Mouse (Mus musculus) thymus, adult 18-20 months (tissue): ENCODE data around the gene Mrpl52.

ENCODE experiments used
- DNase-seq, 2 experiments: peaks; one replicate each; pipeline ENCODE4 v3.0.0; 2022; ENCODE audit warnings: mixed read lengths in 2 of 2

The Mrpl52 gene

GRCm38 (mm10) chr14:54433941-54434531 lies 7.3 kb downstream of the Mrpl52 start:
- DNase-seq: no peak

- DNase-seq: no peak
Measured at GRCm38 (mm10) chr14:54435194-54435918, 8.6 kb downstream of the Mrpl52 start.

DNA sequence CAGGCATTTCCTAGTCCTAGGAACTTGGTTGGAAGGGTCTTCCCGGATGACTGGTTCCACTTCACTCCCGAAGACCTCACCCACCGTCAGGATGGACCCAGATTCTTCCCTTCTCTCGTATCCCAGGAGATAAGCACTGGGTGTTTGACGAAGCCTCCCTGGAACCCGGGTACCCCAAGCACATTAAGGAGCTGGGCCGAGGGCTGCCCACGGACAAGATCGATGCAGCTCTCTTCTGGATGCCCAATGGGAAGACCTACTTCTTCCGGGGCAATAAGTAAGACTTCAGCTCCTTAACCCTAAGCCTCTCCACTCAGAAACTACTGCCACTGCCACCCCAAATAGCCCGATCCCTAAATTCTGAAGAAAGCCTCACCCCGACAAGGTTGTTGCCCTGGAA lies 12.4 kb downstream of the Mrpl52 start:
- DNase-seq: no peak

- DNase-seq: no peak
Measured at GRCm38 (mm10) chr14:54439610-54440009, 12.9 kb downstream of the Mrpl52 start.

- no peak for DNase-seq
Measured at GRCm38 (mm10) chr14:54440538-54440937, 13.8 kb downstream of the Mrpl52 start.

GRCm38 (mm10) chr14:54441365-54441764 lies 14.7 kb downstream of the Mrpl52 start:
- DNase-seq: no peak

DNA sequence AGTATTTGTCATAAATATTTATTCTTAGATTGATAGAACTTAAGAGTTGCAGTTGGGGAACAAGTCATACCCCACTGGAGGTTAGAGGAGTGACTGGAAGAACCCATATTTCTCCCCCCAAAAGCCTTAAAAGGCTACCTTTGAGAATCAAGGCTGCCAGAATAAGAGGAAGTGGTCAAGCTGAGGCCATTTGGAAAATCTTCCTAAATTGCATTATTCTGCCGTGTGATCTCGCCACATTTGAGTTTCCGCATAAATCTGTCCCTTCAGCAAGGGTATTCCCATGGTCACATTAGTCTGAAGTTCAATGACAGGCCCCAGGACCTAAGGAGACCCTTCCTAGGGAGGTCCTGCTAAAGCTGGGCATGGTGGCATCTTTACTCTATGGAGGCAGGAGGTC lies 15.8 kb downstream of the Mrpl52 start:
- no peak for DNase-seq

DNA sequence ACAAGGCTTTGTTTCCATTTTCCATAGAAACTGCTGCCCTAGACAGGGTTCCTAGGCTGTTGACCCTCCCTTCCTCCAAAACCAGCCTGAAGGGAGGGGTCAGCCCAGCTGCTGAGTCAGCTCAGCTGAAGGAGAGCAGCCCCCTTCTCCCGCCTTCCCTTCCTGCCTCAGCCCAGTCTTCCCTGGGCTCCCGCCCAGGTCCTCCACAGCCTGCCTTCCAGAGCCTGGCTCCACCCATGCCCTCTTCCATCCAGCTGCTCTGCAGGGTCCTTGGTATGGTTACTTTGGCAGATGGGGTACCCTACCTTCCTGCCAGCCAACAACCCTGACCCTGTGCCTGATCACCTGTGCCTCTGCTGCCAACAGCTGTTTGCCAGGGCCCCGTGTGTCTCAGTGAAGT lies 16.5 kb downstream of the Mrpl52 start:
- DNase-seq: no peak

GRCm38 (mm10) chr14:54443712-54444618 lies 17.3 kb downstream of the Mrpl52 start:
- DNase-seq: no peak

GRCm38 (mm10) chr14:54445476-54445875 lies 18.8 kb downstream of the Mrpl52 start:
- no peak for DNase-seq

- no peak for DNase-seq
Measured at GRCm38 (mm10) chr14:54453566-54453965, 26.9 kb downstream of the Mrpl52 start.

- DNase-seq: no peak
Measured at GRCm38 (mm10) chr14:54454669-54455528, 28.2 kb downstream of the Mrpl52 start.

GRCm38 (mm10) chr14:54457907-54458569 lies 31.3 kb downstream of the Mrpl52 start:
- DNase-seq: no peak

DNA sequence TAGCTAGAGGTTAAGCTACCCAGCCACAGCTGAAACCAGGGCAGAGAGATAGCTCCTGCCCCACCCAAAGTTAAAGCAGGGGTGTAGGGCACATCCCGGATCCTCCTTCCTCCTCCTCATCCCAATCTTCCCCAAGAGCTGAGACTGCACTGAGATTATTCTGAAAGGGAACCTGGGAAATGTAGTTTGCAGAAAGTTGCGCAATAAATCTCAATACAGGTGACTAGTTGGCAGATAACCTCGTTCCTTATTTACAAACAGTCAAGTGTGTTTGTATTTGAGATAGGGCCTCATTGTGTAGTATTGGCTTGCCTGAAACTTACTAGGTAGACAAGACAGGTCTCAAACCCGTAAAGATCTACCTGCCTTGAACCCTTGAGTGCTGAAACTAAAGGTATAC lies 35.4 kb downstream of the Mrpl52 start:
- DNase-seq: no peak

DNA sequence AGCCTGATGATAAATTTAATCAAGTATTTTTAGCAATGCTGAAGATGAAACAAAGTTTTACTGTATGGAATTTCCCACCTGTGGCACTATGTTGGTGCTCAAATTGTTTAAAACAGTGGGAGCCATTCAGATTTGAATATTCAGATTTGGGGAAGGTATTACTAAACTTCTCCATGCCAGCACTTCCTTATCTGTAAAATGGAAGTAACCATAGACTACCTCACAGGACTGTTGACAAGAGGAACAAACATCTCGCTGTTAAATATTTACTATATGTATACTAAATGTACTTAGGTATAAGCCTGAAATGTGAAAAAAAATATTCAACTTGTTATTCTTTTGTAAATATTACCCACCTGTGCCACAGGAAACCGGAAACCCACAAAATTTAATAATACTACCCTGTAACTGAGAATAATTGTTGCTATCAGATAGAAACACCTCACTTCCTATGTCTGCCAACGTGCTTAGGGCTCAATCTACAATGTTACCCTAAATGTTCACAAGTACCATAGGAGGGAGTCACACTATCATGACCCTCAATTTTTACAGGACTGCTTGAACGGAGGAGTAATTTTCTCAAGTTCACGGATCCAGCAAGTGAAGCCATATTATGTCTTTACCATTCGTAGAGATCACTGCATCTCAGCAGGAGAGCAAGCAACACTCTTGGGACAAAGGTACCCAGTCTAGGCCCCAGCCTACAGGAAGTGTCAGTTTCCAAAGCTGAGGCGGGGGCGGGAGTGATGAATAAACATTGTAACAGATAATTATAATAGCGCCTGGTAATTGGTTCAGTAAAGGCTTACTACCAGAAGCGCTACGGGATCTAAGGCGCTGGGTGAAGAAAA lies 36.6 kb downstream of the Mrpl52 start:
- no peak for DNase-seq

GRCm38 (mm10) chr14:54463959-54464292 lies 37.2 kb downstream of the Mrpl52 start, which contains the start of gene Lrp10:
Lrp10 (plus strand) TSS chr14:54464137.
- DNase-seq: peak; percentile 86 to 89

DNA sequence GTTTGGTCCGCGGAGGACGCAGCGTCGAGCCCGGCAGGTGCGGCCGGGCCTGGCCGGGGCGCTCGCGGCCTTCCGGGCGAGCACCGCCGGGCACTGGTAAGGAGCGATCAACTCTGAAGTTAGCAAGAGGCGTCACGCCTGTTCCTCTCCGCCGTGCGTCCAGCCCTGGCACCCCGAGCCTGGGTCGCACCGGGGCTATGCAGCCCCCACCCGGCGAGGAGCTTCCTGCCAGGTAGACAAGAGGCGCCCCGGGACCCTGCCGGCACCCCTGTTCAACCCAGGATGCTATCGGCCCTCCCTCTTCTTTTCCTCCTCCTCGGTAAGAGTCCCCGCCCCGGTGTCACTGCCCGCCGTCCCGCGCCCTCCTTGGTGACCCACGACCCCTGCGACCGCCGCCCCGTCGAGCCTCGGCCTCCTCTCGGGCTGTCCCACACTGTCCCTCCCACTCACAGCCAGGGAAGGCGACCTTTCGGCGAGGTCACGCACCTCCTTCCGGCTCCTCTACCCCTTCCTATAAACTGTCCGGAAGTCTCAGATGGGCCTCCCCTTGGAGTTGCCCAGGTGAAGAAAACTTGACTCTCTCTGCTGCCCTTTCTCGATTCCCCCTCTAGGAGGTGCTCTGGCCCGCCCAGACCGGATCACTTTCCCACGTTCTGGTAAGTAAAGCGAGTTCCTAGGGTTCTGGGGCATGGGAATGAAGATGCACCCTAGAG lies 37.7 kb downstream of the Mrpl52 start:
- peak; percentile 71 to 82 for DNase-seq

DNA sequence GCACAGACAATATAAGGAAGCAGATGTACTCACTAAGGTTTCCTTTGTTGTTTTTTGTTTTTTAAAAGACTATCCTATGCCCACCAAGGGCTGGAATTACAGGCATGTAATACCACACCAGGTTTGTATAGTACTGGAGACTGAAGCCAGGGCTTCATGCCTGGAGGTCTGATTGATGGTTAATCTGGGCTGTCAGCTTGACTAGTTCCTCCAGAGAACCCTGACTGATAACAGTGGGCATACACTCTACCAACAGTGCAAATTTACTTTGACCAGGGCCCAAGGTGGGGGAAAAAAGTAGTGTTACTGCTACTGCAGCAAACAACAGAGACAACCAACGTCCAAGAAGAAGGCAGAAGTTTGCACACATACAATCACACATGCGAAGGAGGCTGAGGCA lies 44.8 kb downstream of the Mrpl52 start:
- no peak for DNase-seq

DNA sequence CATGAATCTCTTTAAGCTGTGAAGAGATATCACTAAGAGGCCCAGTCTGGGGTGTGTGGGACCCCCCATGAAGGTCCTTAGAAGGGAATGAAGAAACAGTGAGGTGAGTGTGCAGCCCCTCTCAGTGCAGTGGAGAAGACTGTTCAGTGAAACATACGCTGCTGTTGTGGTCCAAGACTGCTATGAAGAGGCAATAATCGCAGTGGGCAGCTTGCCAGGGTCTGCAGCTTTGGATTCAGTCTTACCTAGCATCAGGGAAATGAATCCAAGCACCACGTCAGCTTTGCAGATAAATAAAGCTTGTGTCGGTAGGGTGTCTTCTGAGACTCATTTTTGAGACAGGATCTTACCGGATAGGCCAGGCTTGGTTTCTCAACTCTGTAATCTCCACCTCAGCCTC lies 46.0 kb downstream of the Mrpl52 start:
- DNase-seq: no peak

- no peak for DNase-seq
Measured at GRCm38 (mm10) chr14:54474744-54475143, 48.0 kb downstream of the Mrpl52 start.
